ENCODE assay signal across 8 mouse cellular contexts in the genomic region with DNA sequence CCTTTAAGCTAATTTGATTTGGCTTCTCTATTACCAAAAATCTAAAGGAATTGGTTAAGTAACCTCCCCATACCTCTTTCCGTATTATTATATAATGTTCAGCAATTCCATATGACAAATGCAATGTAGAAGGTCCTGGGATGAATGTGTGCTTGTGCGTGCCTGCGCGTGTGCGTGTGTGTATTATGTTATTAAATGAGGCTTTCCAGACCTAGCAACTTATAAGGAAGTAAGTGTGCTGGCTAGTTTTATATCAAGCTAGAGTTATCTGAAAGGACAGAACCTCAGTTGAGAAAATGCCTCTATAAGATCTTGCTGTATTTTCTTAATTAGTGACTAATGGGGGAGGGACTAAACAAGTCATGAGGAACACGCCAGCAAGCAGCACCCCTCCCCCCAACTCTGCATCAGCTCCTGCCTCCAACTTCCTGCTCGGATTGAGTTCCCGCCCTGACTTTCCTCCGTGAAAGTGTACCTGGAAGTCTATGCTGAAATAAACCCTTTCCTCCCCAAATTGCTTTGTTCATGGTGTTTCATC. TPM values are rescaled to one million over a fixed set of nuclear protein-coding genes. Genes with fewer than 3 reads are reported as not detected.
A peak's percentile ranks its signal among the peaks of the same experiment; 100 is the strongest.
DNase-seq lines count a peak whose midpoint lies in the region; ATAC-seq and TF ChIP-seq lines count a peak whose summit lies in the region.

No protein-coding gene starts in this region.

- H3K4me3 ChIP-seq in gastrocnemius, adult 2 months, result peak overlapping the region; percentile 36
- peak overlapping the region; percentile 39 for H3K4me3 ChIP-seq in embryonic facial prominence, embryonic 10.5 days
- peak overlapping the region; percentile 24 for H3K4me3 ChIP-seq in lung, embryonic 16.5 days (ENCODE audit: low read length)
- H3K4me3 ChIP-seq in cerebellum, adult 2 months (replicated peaks; ENCODE audit: insufficient read depth, low read depth, low read length), result no peak overlapping the region

- peaks cover 19% of the 10 kb centered on the region for H3K4me1 ChIP-seq in embryonic facial prominence, embryonic 10.5 days
- no peaks in the 10 kb centered on the region for H3K4me1 ChIP-seq in lung, embryonic 16.5 days (replicated peaks; ENCODE audit: control insufficient read depth, insufficient read depth, low read length)
- H3K4me1 ChIP-seq in cerebellum, adult 2 months (ENCODE audit: control insufficient read depth, insufficient read depth, low read length), result no peaks in the 10 kb centered on the region

- peak overlapping the region; percentile 66 for H3K27ac ChIP-seq in gastrocnemius, adult 2 months
- H3K27ac ChIP-seq in embryonic facial prominence, embryonic 10.5 days (replicated peaks), result peak overlapping the region; percentile 75
- no peak overlapping the region for H3K27ac ChIP-seq in lung, embryonic 16.5 days (ENCODE audit: low read length)
- H3K27ac ChIP-seq in cerebellum, adult 2 months (ENCODE audit: insufficient read depth, low read length), result no peak overlapping the region

- peak; percentile 25 for DNase-seq in gastrocnemius, adult 2 months
- no peak for DNase-seq in gastrocnemius, adult 18-20 months (ENCODE audit: low spot score)
- peak; percentile 63 for DNase-seq in embryonic facial prominence, embryonic 10.5 days (ENCODE audit: low spot score)
- peak; percentile 48 for DNase-seq in kidney, adult 9 months
- DNase-seq in cerebellum, adult 2 months, result no peak
- no peak for DNase-seq in layer of hippocampus, postnatal 14 days (ENCODE audit: low spot score in 2 of 2)

- intact Hi-C loops in gastrocnemius, adult 2 months (cut with DNase I), result no loop called here

- peak; percentile 64 for ATAC-seq in lung, embryonic 16.5 days (ENCODE audit: low read depth)
- ATAC-seq in erythroblast, adult 5-6 weeks (replicated peaks; ENCODE audit: low FRiP score, poor library complexity, severe bottlenecking), result no peak

- H3K27me3 ChIP-seq in embryonic facial prominence, embryonic 10.5 days (replicated peaks; ENCODE audit: low read depth, poor library complexity, severe bottlenecking), result 0 out of 2 replicates have a peak, but pooled peaks cover 3% of the 10 kb centered on the region
- no peaks in the 10 kb centered on the region for H3K27me3 ChIP-seq in lung, embryonic 16.5 days (ENCODE audit: control insufficient read depth, insufficient read depth, low read depth, low read length)
- H3K27me3 ChIP-seq in cerebellum, adult 2 months (ENCODE audit: control insufficient read depth, insufficient read depth, low read length), result no peaks in the 10 kb centered on the region

- 52% methylated on average over 9 of the region's 9 CpGs for WGBS in embryonic facial prominence, embryonic 10.5 days
- 51% methylated on average over 9 of the region's 9 CpGs for WGBS in lung, embryonic 16.5 days
- WGBS in cerebellum, adult 2 months, result 59% methylated on average over 9 of the region's 9 CpGs

- no peaks in the 10 kb centered on the region for H3K9me3 ChIP-seq in embryonic facial prominence, embryonic 10.5 days
- no peaks in the 10 kb centered on the region for H3K9me3 ChIP-seq in lung, embryonic 16.5 days (ENCODE audit: control insufficient read depth, low read length)

- no peak for TF ChIP-seq POLR2A in cerebellum, adult 2 months (IDR thresholded peaks at IDR 0.05; ENCODE audit: borderline replicate concordance, insufficient read depth, low read length)

- peak overlapping the region; percentile 48 for H3K4me2 ChIP-seq in lung, embryonic 16.5 days (ENCODE audit: low read depth, low read length)

- H3K36me3 ChIP-seq in embryonic facial prominence, embryonic 10.5 days (replicated peaks), result no peaks in the 10 kb centered on the region
- H3K36me3 ChIP-seq in lung, embryonic 16.5 days (ENCODE audit: control insufficient read depth, insufficient read depth, low read length), result no peaks in the 10 kb centered on the region

- H3K9ac ChIP-seq in lung, embryonic 16.5 days (ENCODE audit: low read length), result 0 out of 2 replicates have a peak overlapping the region, but pooled peaks have one; percentile 25

- TF ChIP-seq CTCF in gastrocnemius, adult 2 months (IDR thresholded peaks at IDR 0.05), result no peak
- no peak for TF ChIP-seq CTCF in cerebellum, adult 2 months (IDR thresholded peaks at IDR 0.05; ENCODE audit: borderline replicate concordance, insufficient read depth, low read depth, low read length)

RNA-seq across cellular contexts. Expression of a gene that starts 17.6 kb away (rescaled TPM):
- 10 to 100 TPM; 21.1 to 24.7 TPM for total RNA-seq in gastrocnemius, adult 2 months (2021)
- total RNA-seq in gastrocnemius, adult 18-20 months (2021), result 10 to 100 TPM; 19.7 to 20.4 TPM
- 29.7 and 30.4 TPM in 2 replicates for polyA plus RNA-seq in embryonic facial prominence, embryonic 10.5 days (2016; fragmentation: Nextera tagmentation; extraction: Ambion mirVana)
- 24.2 and 24.4 TPM in 2 replicates for polyA plus RNA-seq in lung, embryonic 16.5 days (2015; fragmentation: Nextera tagmentation; extraction: Ambion mirVana)
- total RNA-seq in erythroblast, adult 5-6 weeks (2015; ENCODE audit: low replicate concordance), result 12.3 and 13.6 TPM in 2 replicates
- total RNA-seq in erythroblast, adult 5-6 weeks (2017; ENCODE audit: low replicate concordance), result 15.4 and 21.2 TPM in 2 replicates
- 52.8 and 55.6 TPM in 2 replicates for polyA plus RNA-seq in cerebellum, adult 2 months (2012; rRNA removed)
- 10 to 100 TPM; 78.4 to 80.7 TPM for total RNA-seq in layer of hippocampus, postnatal 14 days (2021)

RNA-seq across cellular contexts. Expression of a gene that starts 17.8 kb away (rescaled TPM):
- total RNA-seq in gastrocnemius, adult 2 months (2021), result 1 to 10 TPM; 5.1 to 6.4 TPM
- 1 to 10 TPM; 5.4 to 6.4 TPM for total RNA-seq in gastrocnemius, adult 18-20 months (2021)
- polyA plus RNA-seq in embryonic facial prominence, embryonic 10.5 days (2016; fragmentation: Nextera tagmentation; extraction: Ambion mirVana), result 52.7 and 56.8 TPM in 2 replicates
- polyA plus RNA-seq in lung, embryonic 16.5 days (2015; fragmentation: Nextera tagmentation; extraction: Ambion mirVana), result 35.0 and 37.3 TPM in 2 replicates
- total RNA-seq in erythroblast, adult 5-6 weeks (2015; ENCODE audit: low replicate concordance), result 7.9 and 23.6 TPM in 2 replicates
- total RNA-seq in erythroblast, adult 5-6 weeks (2017; ENCODE audit: low replicate concordance), result 11.8 and 18.4 TPM in 2 replicates
- 36.6 and 41.3 TPM in 2 replicates for polyA plus RNA-seq in cerebellum, adult 2 months (2012; rRNA removed)
- total RNA-seq in layer of hippocampus, postnatal 14 days (2021), result 10 to 100 TPM; 19.3 to 21.9 TPM

RNA-seq across cellular contexts. Expression of a gene that starts 22.2 kb away (rescaled TPM):
- total RNA-seq in gastrocnemius, adult 2 months (2021), result not detected
- total RNA-seq in gastrocnemius, adult 18-20 months (2021), result under 1 TPM; 0.02 to 0.07 TPM
- 0.09 and 0.11 TPM in 2 replicates for polyA plus RNA-seq in embryonic facial prominence, embryonic 10.5 days (2016; fragmentation: Nextera tagmentation; extraction: Ambion mirVana)
- polyA plus RNA-seq in lung, embryonic 16.5 days (2015; fragmentation: Nextera tagmentation; extraction: Ambion mirVana), result 0.18 TPM in 2 replicates
- total RNA-seq in erythroblast, adult 5-6 weeks (2015; ENCODE audit: low replicate concordance), result not detected in 2 replicates
- under 0.01 TPM in 1 of 2 replicates, not detected in the other for total RNA-seq in erythroblast, adult 5-6 weeks (2017; ENCODE audit: low replicate concordance)
- 78.8 and 93.4 TPM in 2 replicates for polyA plus RNA-seq in cerebellum, adult 2 months (2012; rRNA removed)
- total RNA-seq in layer of hippocampus, postnatal 14 days (2021), result 100 to 1,000 TPM; 112 to 139 TPM

Comparison
In these comparisons a context has a peak if more than half of its experiments do, and no peak if none do; other contexts are left out.
1. DNase-seq: peak in gastrocnemius, adult 2 months (single experiment), embryonic facial prominence, embryonic 10.5 days (single experiment) and kidney, adult 9 months (single experiment); none in gastrocnemius, adult 18-20 months (single experiment), cerebellum, adult 2 months (0 of 2) and layer of hippocampus, postnatal 14 days (0 of 2).
2. H3K27ac ChIP-seq: peak in gastrocnemius, adult 2 months (single experiment) and embryonic facial prominence, embryonic 10.5 days (single experiment); none in lung, embryonic 16.5 days (single experiment) and cerebellum, adult 2 months (single experiment).
3. RNA of a gene that starts 22.2 kb away (total RNA-seq): 112 to 139 TPM in layer of hippocampus, postnatal 14 days; not detected in gastrocnemius, adult 2 months, 0.02 to 0.07 TPM in gastrocnemius, adult 18-20 months and under 0.01 TPM in erythroblast, adult 5-6 weeks; every median in the first group is over 10 times any median in the second.